Mouse (Mus musculus): ENCODE measurements at regions not wholly inside any gene's neighbourhood (a gene's known extent, or its start where the extent isn't known, plus 50 kb on each side); places are given as distances from the start of the nearest gene placed in this dataset.

DNA sequence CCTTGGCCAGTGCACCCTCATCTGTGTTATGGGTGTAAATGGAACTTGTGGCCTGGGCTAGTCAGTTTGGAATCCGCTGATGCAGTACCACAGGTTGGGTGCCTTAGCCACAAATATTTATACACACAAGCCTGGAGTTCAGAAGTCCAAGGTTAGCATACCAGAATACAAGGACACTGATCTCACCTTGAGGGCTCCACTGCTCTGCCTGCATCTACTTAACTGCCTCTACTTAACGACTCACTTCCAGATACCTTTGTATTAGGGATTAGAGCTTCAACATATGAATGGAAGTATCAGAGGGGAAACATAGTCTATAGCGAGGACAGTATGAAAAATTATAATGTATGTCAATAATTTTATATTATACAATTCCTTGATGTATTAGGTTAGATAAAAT, 57.5 kb downstream of the Tmem174 start:
- Histone ChIP-seq H3K27ac (no peak overlapping the region), H3K4me3 (no peak overlapping the region)
- intact Hi-C loops (cut with DNase I): no loop called here
- no peak for DNase-seq
- no peak for TF ChIP-seq CTCF (IDR thresholded peaks at IDR 0.05)

DNA sequence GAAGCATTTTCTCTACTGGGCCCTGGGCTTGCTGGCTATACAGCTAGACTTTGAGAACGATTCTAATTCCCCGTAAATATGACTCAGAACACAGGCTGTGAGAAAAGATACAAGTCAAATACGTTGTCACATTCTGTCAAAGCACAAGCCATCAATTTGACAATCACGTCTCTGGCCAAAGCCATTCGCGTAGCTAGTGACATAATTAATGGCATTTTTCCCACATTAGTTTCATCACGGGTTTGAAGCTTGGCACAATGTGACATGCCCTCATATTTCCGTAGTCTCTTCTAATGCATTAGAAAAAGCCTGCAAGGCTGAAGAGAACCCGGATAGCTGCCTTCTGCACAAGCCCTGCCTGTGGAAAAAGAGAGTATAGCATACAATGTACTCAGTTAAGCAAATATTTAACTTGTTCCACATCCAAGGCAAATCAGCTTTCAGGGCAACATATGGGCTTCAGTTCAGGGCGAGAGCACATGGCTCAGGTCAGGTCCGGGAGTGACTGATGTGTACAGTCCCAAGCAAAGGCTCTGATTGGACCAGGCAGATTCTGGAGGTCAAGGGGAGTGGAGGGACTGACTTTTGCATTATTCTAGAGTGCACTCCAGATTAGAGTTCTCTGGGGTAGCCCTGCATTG, 58.7 kb downstream of the Tmem174 start:
- DNase-seq: no peak
- intact Hi-C loops (cut with DNase I): no loop called here
- no peak overlapping the region for H3K27ac ChIP-seq
- TF ChIP-seq CTCF (IDR thresholded peaks at IDR 0.05): no peak
- H3K4me3 ChIP-seq: no peak overlapping the region

DNA sequence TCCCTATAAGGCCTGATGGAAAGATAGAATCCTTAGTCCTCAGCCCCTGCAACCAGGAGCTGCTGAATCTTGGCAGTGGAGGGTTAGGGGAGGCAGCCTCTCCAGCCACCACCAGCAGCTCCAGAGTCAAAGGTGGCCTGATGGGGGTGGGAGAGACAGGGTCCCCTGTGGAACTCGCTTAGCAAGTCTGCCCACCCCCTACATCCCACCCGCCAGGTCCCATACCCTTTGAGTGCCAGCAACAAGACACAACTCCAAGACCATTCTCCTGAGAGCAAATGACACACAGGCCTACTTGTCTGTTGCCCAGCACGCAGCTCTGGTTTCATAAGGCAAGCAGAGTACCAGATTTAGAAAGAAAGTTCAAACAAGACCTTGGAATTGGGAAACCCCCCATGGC, 61.1 kb downstream of the Tmem174 start:
- Histone ChIP-seq H3K4me3 (no peak overlapping the region), H3K27ac (no peak overlapping the region)
- no peak for TF ChIP-seq CTCF (IDR thresholded peaks at IDR 0.05)
- DNase-seq: no peak
- intact Hi-C loops (cut with DNase I): no loop called here

DNA sequence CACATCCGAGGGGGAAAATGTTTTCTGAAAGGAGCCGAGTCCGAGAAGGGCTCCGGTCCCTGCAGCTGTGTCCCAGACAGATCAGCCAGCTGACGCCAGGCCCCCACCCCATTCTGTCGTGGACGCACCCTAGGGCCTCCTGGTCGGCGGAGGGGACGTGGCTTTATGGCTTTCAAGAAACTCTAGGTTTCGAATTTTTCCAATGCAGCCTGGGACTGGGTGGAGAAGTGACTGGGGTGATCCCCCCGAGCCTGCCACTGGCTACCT, 63.2 kb downstream of the Tmem174 start:
- H3K4me3 ChIP-seq: no peak overlapping the region
- no peak for TF ChIP-seq CTCF (IDR thresholded peaks at IDR 0.05)
- DNase-seq: no peak
- intact Hi-C loops (cut with DNase I): no loop called here
- no peak overlapping the region for H3K27ac ChIP-seq

- 0 out of 2 replicates have a peak overlapping the region, but pooled peaks have one; percentile 0 for H3K27ac ChIP-seq
- intact Hi-C loops (cut with DNase I): no loop called here
- TF ChIP-seq CTCF (IDR thresholded peaks at IDR 0.05): no peak
- peak; percentile 32 for DNase-seq
- H3K4me3 ChIP-seq: peak overlapping the region; percentile 59
Measured at GRCm38 (mm10) chr13:98573261-98574056, 63.8 kb downstream of the Tmem174 start.

DNA sequence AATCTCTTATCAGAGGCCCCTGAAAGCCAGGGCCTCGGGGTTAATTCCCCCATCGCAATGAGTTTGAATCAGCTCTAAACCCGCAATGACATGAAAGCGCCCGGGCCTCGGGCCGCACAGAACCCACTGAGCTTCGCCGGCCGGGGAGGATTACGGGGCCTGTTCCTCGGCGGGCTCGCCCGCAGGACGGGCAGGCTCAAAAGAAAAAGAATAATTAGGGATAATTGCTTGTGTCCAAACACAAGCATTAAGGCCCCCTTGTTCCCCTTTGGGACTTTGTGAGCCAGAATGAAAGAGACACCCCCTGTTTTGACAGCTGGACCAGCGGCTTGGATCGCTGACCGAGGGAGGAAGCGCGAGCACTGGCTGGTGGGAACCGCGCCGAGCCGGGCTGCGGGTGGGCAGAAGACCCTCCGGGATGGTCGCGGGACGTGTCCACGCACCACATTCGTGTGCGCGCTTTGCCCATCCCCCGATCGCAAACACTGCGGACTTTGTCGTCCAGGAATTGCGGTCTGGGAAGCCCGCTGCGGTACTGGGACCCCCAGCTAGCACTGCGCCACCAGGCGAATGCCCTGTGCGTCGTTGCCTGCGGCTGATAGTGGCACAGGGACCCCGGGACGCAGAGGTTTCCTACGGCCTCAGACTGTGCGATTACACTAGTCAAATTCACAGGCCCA, 64.5 kb downstream of the Tmem174 start:
- DNase-seq: peak; percentile 25
- Histone ChIP-seq H3K4me3 (peak overlapping the region; percentile 59), H3K27ac (peak overlapping the region; percentile 0; the same call in 1 of the 2 replicates)
- no peak for TF ChIP-seq CTCF (IDR thresholded peaks at IDR 0.05)
- intact Hi-C loops (cut with DNase I): no loop called here

DNA sequence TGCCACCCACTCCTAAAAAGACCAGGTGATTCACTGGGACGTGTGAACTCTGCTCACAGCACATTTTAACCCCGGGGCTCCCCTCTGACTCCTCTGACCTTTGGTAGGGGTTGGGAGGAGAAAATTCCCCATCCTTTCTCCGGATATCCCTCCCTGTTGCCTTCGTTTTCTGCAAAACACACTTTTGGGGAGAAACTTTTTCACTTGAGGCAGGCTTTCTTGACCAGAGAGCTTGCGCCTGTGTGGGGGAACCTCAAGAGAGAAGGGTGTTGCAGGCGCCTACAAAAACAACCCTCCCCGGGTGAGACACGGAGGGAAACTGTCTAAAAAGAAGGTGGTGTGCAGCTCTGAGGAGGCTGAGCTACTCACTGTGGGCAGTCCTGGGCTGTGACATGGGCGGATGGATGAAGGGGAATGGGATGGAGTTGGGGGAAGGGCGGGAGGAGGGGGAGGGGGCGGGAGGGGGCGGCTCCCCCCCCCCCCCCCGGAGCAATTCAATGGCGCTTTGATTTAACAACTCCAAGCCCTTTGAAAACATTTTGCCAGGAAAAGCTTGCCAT, 65.1 kb downstream of the Tmem174 start:
- intact Hi-C loops (cut with DNase I): no loop called here
- no peak overlapping the region; the same call in 1 of the 2 replicates for H3K27ac ChIP-seq
- no peak for DNase-seq
- TF ChIP-seq CTCF (IDR thresholded peaks at IDR 0.05): no peak
- H3K4me3 ChIP-seq: peak overlapping the region; percentile 59

DNA sequence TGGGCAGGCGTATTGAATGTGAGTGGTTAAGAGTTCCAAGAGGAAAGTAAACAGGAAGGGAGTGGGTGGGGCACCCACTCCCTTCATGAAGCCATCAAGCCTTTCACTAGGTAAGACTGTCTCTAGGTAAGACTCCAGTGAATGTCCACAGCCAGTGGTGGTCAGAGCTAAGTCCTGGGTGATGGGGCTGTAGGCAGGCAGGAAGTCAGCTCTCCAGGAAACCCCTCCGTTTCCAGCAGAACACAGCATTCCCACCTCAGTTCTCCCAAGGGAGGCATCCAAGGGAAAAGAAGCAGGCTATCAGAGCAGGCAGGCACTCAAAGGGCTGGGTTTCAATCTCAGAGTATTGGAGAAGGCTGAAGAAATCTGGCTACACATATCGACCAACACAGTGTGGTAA, 66.2 kb downstream of the Tmem174 start:
- TF ChIP-seq CTCF (IDR thresholded peaks at IDR 0.05): no peak
- Histone ChIP-seq H3K27ac (no peak overlapping the region), H3K4me3 (no peak overlapping the region)
- no peak for DNase-seq
- intact Hi-C loops (cut with DNase I): no loop called here

- no peak for TF ChIP-seq CTCF (IDR thresholded peaks at IDR 0.05)
- DNase-seq: no peak
- intact Hi-C loops (cut with DNase I): no loop called here
- Histone ChIP-seq H3K4me3 (no peak overlapping the region), H3K27ac (no peak overlapping the region)
Measured at GRCm38 (mm10) chr13:98555693-98556092, 63.9 kb upstream of the Gm10320 start.

DNA sequence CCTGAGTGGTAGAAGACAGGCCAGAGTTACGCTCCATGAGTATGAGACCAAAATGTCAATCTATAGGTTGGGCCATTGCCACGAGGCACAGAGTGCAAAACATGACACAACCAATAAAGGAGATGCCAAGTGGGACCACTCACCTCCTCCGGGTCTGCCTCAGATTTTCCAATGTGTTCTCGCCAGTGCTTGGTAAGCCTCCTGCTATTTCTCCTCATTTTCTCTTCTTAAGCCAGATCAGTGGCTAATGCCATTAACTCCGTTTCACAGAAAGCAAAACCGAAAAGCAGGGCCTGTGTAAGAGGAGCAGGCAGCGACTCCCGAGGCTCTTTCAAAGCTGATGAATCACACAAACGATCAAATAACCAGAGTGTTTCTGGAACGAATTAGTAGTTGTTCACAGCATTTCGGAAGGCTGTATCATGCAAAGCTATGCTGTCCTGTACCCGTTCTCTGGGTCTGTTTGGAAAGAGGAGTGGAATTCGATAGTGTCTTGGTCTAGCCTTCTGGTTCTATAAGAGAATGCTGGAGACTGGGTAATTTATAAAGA, 59.7 kb upstream of the Gm10320 start:
- DNase-seq: no peak
- no peak for TF ChIP-seq CTCF (IDR thresholded peaks at IDR 0.05)
- intact Hi-C loops (cut with DNase I): no loop called here
- H3K4me3 ChIP-seq: no peak overlapping the region
- no peak overlapping the region for H3K27ac ChIP-seq

DNA sequence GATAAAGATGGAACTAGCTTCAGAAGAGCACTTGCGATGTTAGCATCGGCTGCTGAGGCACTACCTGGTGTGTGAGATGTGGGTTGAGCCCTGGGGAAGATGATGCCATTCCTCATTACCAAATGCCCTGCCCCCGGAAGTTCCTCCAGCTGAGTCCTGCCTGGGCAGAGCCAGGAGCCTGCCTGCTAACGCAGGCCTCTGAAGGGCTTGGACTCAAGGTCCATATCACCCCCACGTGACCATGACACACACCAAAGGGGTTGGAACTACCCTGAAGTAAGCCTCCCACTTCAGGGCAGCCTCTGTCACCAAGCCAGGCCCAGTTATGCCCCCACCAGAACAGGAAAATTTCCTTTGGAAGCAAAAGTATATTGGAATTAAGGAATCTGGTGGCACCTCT, 55.4 kb upstream of the Gm10320 start:
- TF ChIP-seq CTCF (IDR thresholded peaks at IDR 0.05): no peak
- intact Hi-C loops (cut with DNase I): no loop called here

DNA sequence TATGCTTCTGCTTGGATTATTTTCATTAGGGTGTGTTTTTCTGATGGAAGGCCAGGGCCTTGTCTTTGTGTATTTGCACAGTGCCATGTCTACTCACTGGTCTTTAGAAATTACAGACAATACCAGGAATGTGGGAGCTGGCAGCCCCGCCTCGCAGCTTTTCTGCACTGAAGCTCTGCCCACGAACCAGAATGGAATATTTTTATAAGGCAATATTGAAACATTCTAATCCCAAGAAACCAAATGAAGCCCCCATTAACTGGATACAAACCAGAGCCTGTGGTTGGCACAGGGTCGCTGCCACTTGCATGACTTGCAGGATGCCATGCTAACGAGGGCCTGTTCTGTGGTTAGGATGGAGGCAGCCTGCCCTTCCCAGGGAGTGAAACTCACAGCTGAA, 54.3 kb upstream of the Gm10320 start:
- intact Hi-C loops (cut with DNase I): no loop called here
- TF ChIP-seq CTCF (IDR thresholded peaks at IDR 0.05): no peak
- Histone ChIP-seq H3K27ac (no peak overlapping the region), H3K4me3 (no peak overlapping the region)
- DNase-seq: no peak

More for the DNA sequence above, 55.4 kb upstream of the Gm10320 start:
- no peak overlapping the region for H3K4me3 ChIP-seq
- no peak overlapping the region for H3K27ac ChIP-seq
- DNase-seq: no peak

DNA sequence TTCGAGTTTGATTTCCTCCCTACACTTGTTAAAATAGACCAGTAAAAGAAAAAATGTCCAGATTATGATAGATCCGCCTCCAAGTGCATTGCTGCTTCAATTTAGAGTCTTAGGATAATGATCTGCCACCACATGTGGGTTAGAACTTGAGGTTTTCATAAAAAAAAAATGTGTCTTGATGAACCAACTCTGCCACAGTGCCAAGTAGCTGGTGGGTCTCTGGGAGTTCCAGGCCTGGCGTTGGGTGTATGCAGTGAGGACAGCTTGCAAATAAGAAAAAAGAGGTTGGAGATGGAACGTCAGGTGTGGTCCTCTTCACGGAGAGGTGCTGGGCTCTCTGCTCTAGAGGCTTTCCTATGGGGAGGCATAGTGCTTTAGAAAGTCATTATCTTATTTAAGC, 53.6 kb upstream of the Gm10320 start:
- H3K4me3 ChIP-seq: no peak overlapping the region
- intact Hi-C loops (cut with DNase I): no loop called here
- TF ChIP-seq CTCF (IDR thresholded peaks at IDR 0.05): no peak
- no peak for DNase-seq
- no peak overlapping the region for H3K27ac ChIP-seq
